Mouse (Mus musculus) testis, adult 2 months (tissue): ENCODE measurements around the gene Slc16a2.

ENCODE experiments used
- CTCF ChIP-seq: fragments of 200-500 bp; IDR thresholded peaks from 2 replicates; pipeline ENCODE4 v1.5.1; 2012; ENCODE audit warnings: low read depth, mild to moderate bottlenecking, inconsistent platforms, low read length, moderate library complexity; ENCODE audit not compliant: control insufficient read depth, insufficient read depth, insufficient replicate concordance
- POLR2A ChIP-seq: fragments of 200-500 bp; IDR thresholded peaks from 2 replicates; pipeline ENCODE4 v1.6.1; 2012; ENCODE audit warnings: low read depth, mild to moderate bottlenecking, inconsistent platforms, low read length, moderate library complexity; ENCODE audit not compliant: control insufficient read depth

DNA sequence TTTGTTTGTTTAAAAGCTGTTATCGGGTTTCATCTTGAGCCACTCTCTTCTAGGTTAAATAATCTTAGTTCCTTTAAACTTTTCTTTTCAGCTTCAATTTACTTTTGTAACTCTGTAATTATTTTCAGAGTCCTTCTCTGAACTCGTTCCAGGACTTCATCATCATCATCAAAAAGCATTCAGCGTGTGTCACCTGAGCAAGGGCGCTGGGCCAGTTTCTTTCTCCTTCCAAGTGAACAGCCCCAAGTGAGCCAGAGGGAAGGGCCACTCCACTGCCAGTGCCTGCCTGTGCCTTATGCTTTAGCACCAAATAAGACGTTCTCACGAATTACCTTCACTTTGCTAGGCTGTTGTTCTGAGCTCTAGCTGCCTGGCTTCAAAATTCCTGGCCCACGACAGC, 108.9 kb downstream of the Slc16a2 start:
- TF ChIP-seq CTCF, result no peak
- TF ChIP-seq POLR2A, result no peak
